Mouse (Mus musculus) stomach, embryonic 15.5 days (tissue): ENCODE data around the gene Scyl3. TPM values are rescaled to one million over a fixed set of nuclear protein-coding genes. Genes with fewer than 3 reads are reported as not detected.

ENCODE experiments used
- ATAC-seq: fragments of 200-750 bp; cut with Nextera tagmentation; 2 replicates; pipeline ENCODE4 v1.8.0; 2017; ENCODE audit warnings: low read depth, moderate number of reproducible peaks, moderate TSS enrichment; ENCODE audit not compliant: insufficient read depth, low FRiP score
- H3K27ac ChIP-seq: fragments of 300-500 bp; sonication (generic); 2 replicates; pipeline ENCODE4 v1.5.1; 2015; ENCODE audit warnings: mild to moderate bottlenecking, inconsistent platforms
- H3K27me3 ChIP-seq: fragments of 300-500 bp; sonication (generic); replicated peaks from 2 replicates; pipeline ENCODE4 v1.6.1; 2015; ENCODE audit warnings: inconsistent platforms
- H3K36me3 ChIP-seq: fragments of 300-500 bp; sonication (generic); 2 replicates; pipeline ENCODE4 v1.6.1; 2015; ENCODE audit warnings: inconsistent platforms
- H3K4me1 ChIP-seq: fragments of 300-500 bp; sonication (generic); 2 replicates; pipeline ENCODE4 v1.6.1; 2015; ENCODE audit warnings: inconsistent platforms
- H3K4me2 ChIP-seq: fragments of 300-500 bp; sonication (generic); 2 replicates; pipeline ENCODE4 v1.6.1; 2015; ENCODE audit warnings: mild to moderate bottlenecking, inconsistent platforms
- H3K4me3 ChIP-seq: fragments of 300-500 bp; sonication (generic); replicated peaks from 2 replicates; pipeline ENCODE4 v1.5.1; 2015; ENCODE audit warnings: inconsistent platforms
- H3K9ac ChIP-seq: fragments of 300-500 bp; sonication (generic); 2 replicates; pipeline ENCODE4 v1.6.1; 2015; ENCODE audit warnings: inconsistent platforms
- H3K9me3 ChIP-seq: fragments of 300-500 bp; sonication (generic); 2 replicates; pipeline ENCODE4 v1.6.1; 2016; ENCODE audit warnings: inconsistent platforms
- WGBS: fragments of 180-500 bp; shearing (Covaris S2); methylation state at CpG from one replicate; pipeline ENCODE4 v1.1.7; 2015; 5-methylcytosine and 5-hydroxymethylcytosine counted together
- polyA plus RNA-seq: library from polyadenylated mRNA; unstranded; fragments of >200 nt; fragmentation: Nextera tagmentation; extraction: Ambion mirVana; gene quantifications from 2 replicates; pipeline ENCODE4 v1.2.1, GENCODE M21; 2015

Gene Scyl3
- 15.7 and 17.1 TPM in 2 replicates for polyA plus RNA-seq

GRCm38 (mm10) chr1:163928846-163929245, at the start of gene Scyl3:
Gene Scyl3 (plus strand): TSS chr1:163929100.
- no peak for ATAC-seq
- H3K4me3 ChIP-seq, result peak within 1 kb of the TSS; percentile 93
- H3K9ac ChIP-seq, result peak within 1 kb of the TSS; percentile 83
- peak within 1 kb of the TSS; percentile 76 for H3K27ac ChIP-seq
- H3K4me2 ChIP-seq, result peak within 1 kb of the TSS; percentile 71
- 67% methylated on average over 7 of the region's 7 CpGs for WGBS
- H3K27me3 ChIP-seq, result no peaks in the 10 kb centered on the region
- H3K9me3 ChIP-seq, result no peaks in the 10 kb centered on the region
- H3K4me1 ChIP-seq, result peaks cover 11% of the 10 kb centered on the region
- no peaks in the 10 kb centered on the region for H3K36me3 ChIP-seq

GRCm38 (mm10) chr1:163889629-163890028, 39.3 kb upstream of the Scyl3 start:
- H3K36me3 ChIP-seq, result no peaks in the 10 kb centered on the region
- ATAC-seq, result no peak

GRCm38 (mm10) chr1:163893294-163893693, 35.6 kb upstream of the Scyl3 start:
- no peak for ATAC-seq
- H3K36me3 ChIP-seq, result no peaks in the 10 kb centered on the region
- H3K4me2 ChIP-seq, result no peak overlapping the region
- H3K9me3 ChIP-seq, result no peaks in the 10 kb centered on the region
- no peaks in the 10 kb centered on the region for H3K4me1 ChIP-seq
- H3K4me3 ChIP-seq, result no peak overlapping the region
- no peak overlapping the region for H3K27ac ChIP-seq
- WGBS, result 89% methylated on average over 5 of the region's 5 CpGs
- H3K9ac ChIP-seq, result no peak overlapping the region
- H3K27me3 ChIP-seq, result no peaks in the 10 kb centered on the region

More at GRCm38 (mm10) chr1:163889629-163890028, 39.3 kb upstream of the Scyl3 start:
- no peak overlapping the region for H3K27ac ChIP-seq
- H3K27me3 ChIP-seq, result no peaks in the 10 kb centered on the region
- no peak overlapping the region for H3K4me2 ChIP-seq
- H3K4me1 ChIP-seq, result no peaks in the 10 kb centered on the region
- no peaks in the 10 kb centered on the region for H3K9me3 ChIP-seq
- H3K4me3 ChIP-seq, result no peak overlapping the region
- no peak overlapping the region for H3K9ac ChIP-seq

- Histone ChIP-seq H3K9me3 (no peaks in the 10 kb centered on the region), H3K27ac (no peak overlapping the region), H3K36me3 (no peaks in the 10 kb centered on the region), H3K4me1 (no peaks in the 10 kb centered on the region), H3K27me3 (no peaks in the 10 kb centered on the region), H3K4me2 (no peak overlapping the region), H3K4me3 (no peak overlapping the region), H3K9ac (no peak overlapping the region)
- 81% methylated on average over 11 of the region's 11 CpGs for WGBS
- no peak for ATAC-seq
These were observed 34.9 kb upstream of the Scyl3 start for GRCm38 (mm10) chr1:163893774-163894527.

- Histone ChIP-seq H3K9ac (no peak overlapping the region), H3K4me3 (no peak overlapping the region), H3K4me1 (no peaks in the 10 kb centered on the region), H3K27me3 (no peaks in the 10 kb centered on the region), H3K4me2 (no peak overlapping the region), H3K36me3 (no peaks in the 10 kb centered on the region), H3K9me3 (no peaks in the 10 kb centered on the region), H3K27ac (no peak overlapping the region)
- ATAC-seq, result no peak
- 51% methylated on average over 5 of the region's 5 CpGs for WGBS
These were observed 30.6 kb upstream of the Scyl3 start for GRCm38 (mm10) chr1:163898291-163898764.

- Histone ChIP-seq H3K4me2 (no peak overlapping the region), H3K9me3 (no peaks in the 10 kb centered on the region), H3K27me3 (no peaks in the 10 kb centered on the region), H3K27ac (no peak overlapping the region), H3K4me1 (no peaks in the 10 kb centered on the region), H3K9ac (no peak overlapping the region), H3K4me3 (no peak overlapping the region), H3K36me3 (no peaks in the 10 kb centered on the region)
- ATAC-seq, result no peak
- WGBS, result 80% methylated on average over 2 of the region's 2 CpGs
These were observed 29.3 kb upstream of the Scyl3 start for GRCm38 (mm10) chr1:163899575-163899974.

GRCm38 (mm10) chr1:163900168-163900567, 28.7 kb upstream of the Scyl3 start:
- no peak overlapping the region for H3K4me3 ChIP-seq
- H3K4me1 ChIP-seq, result no peaks in the 10 kb centered on the region
- H3K9ac ChIP-seq, result no peak overlapping the region
- ATAC-seq, result no peak
- 78% methylated on average over 2 of the region's 2 CpGs for WGBS
- H3K9me3 ChIP-seq, result no peaks in the 10 kb centered on the region
- H3K36me3 ChIP-seq, result no peaks in the 10 kb centered on the region
- no peak overlapping the region for H3K27ac ChIP-seq
- no peaks in the 10 kb centered on the region for H3K27me3 ChIP-seq
- H3K4me2 ChIP-seq, result no peak overlapping the region

- H3K4me1 ChIP-seq, result peaks cover 3% of the 10 kb centered on the region; the same call in 1 of the 2 replicates
- no peaks in the 10 kb centered on the region for H3K36me3 ChIP-seq
- no peak overlapping the region for H3K4me3 ChIP-seq
- WGBS, result 89% methylated on average over 3 of the region's 3 CpGs
- no peak for ATAC-seq
- no peak overlapping the region for H3K27ac ChIP-seq
- no peak overlapping the region for H3K4me2 ChIP-seq
- no peaks in the 10 kb centered on the region for H3K9me3 ChIP-seq
- H3K9ac ChIP-seq, result no peak overlapping the region
- H3K27me3 ChIP-seq, result no peaks in the 10 kb centered on the region
These were observed 25.5 kb upstream of the Scyl3 start for GRCm38 (mm10) chr1:163903411-163903810.

GRCm38 (mm10) chr1:163907007-163907811, 21.7 kb upstream of the Scyl3 start:
- H3K4me1 ChIP-seq, result peaks cover 3% of the 10 kb centered on the region; the same call in 1 of the 2 replicates
- no peak for ATAC-seq
- H3K4me2 ChIP-seq, result no peak overlapping the region
- no peak overlapping the region for H3K27ac ChIP-seq
- no peak overlapping the region for H3K9ac ChIP-seq
- H3K9me3 ChIP-seq, result no peaks in the 10 kb centered on the region
- no peaks in the 10 kb centered on the region for H3K36me3 ChIP-seq
- no peak overlapping the region for H3K4me3 ChIP-seq
- WGBS, result 33% methylated on average over 4 of the region's 4 CpGs
- no peaks in the 10 kb centered on the region for H3K27me3 ChIP-seq

- Histone ChIP-seq H3K4me2 (no peak overlapping the region), H3K9me3 (no peaks in the 10 kb centered on the region), H3K27ac (no peak overlapping the region), H3K4me1 (peaks cover 3% of the 10 kb centered on the region; the same call in 1 of the 2 replicates), H3K4me3 (no peak overlapping the region), H3K36me3 (no peaks in the 10 kb centered on the region), H3K27me3 (no peaks in the 10 kb centered on the region), H3K9ac (no peak overlapping the region)
- ATAC-seq, result no peak
- 37% methylated on average over 11 of the region's 11 CpGs for WGBS
These were observed 20.5 kb upstream of the Scyl3 start for GRCm38 (mm10) chr1:163908389-163908788.

GRCm38 (mm10) chr1:163910343-163910742, 18.6 kb upstream of the Scyl3 start:
- ATAC-seq, result peak; percentile 50; the same call in 1 of the 2 replicates
- Histone ChIP-seq H3K27ac (no peak overlapping the region), H3K9ac (no peak overlapping the region), H3K27me3 (no peaks in the 10 kb centered on the region), H3K36me3 (no peaks in the 10 kb centered on the region), H3K9me3 (no peaks in the 10 kb centered on the region), H3K4me2 (no peak overlapping the region), H3K4me1 (peaks cover 3% of the 10 kb centered on the region; the same call in 1 of the 2 replicates), H3K4me3 (no peak overlapping the region)
- WGBS, result 4% methylated on average over 2 of the region's 2 CpGs

GRCm38 (mm10) chr1:163910785-163911184, 18.1 kb upstream of the Scyl3 start:
- ATAC-seq, result no peak
- Histone ChIP-seq H3K4me1 (peaks cover 3% of the 10 kb centered on the region; the same call in 1 of the 2 replicates), H3K27ac (no peak overlapping the region), H3K9me3 (no peaks in the 10 kb centered on the region), H3K4me2 (no peak overlapping the region), H3K27me3 (no peaks in the 10 kb centered on the region), H3K9ac (no peak overlapping the region), H3K4me3 (no peak overlapping the region), H3K36me3 (no peaks in the 10 kb centered on the region)
- WGBS, result 89% methylated on average over 9 of the region's 9 CpGs
